Mouse (Mus musculus) liver, embryonic 15.5 days (tissue): ENCODE data around the gene 0610010F05Rik. TPM values are rescaled to one million over a fixed set of nuclear protein-coding genes. Genes with fewer than 3 reads are reported as not detected.
"Not testable (repeated sequence)": the region's sequence is repeated elsewhere in the genome, so short reads cannot be mapped to it uniquely, and the experiment has no call there.

Experiments used
- ATAC-seq: fragments of 200-750 bp; cut with Nextera tagmentation; 2 replicates; pipeline ENCODE4 v1.8.0; 2017; ENCODE audit warnings: moderate number of reproducible peaks, mild to moderate bottlenecking, moderate library complexity; ENCODE audit not compliant: insufficient read depth
- H3K27ac ChIP-seq: fragments of 300-500 bp; sonication (generic); replicated peaks from 2 replicates; pipeline ENCODE4 v1.5.1; 2015; ENCODE audit warnings: mild to moderate bottlenecking, inconsistent platforms
- H3K27me3 ChIP-seq: fragments of 300-500 bp; sonication (generic); 2 replicates; pipeline ENCODE4 v1.6.1; 2015; ENCODE audit warnings: mild to moderate bottlenecking, inconsistent platforms
- H3K36me3 ChIP-seq: fragments of 300-500 bp; sonication (generic); replicated peaks from 2 replicates; pipeline ENCODE4 v1.6.1; 2015; ENCODE audit warnings: moderate library complexity, mild to moderate bottlenecking, inconsistent platforms
- H3K4me1 ChIP-seq: fragments of 300-500 bp; sonication (generic); replicated peaks from 2 replicates; pipeline ENCODE4 v1.6.1; 2015; ENCODE audit warnings: inconsistent platforms
- H3K4me2 ChIP-seq: fragments of 300-500 bp; sonication (generic); 2 replicates; pipeline ENCODE4 v1.6.1; 2015; ENCODE audit warnings: moderate library complexity, mild to moderate bottlenecking, inconsistent platforms
- H3K4me3 ChIP-seq: fragments of 300-500 bp; sonication (generic); replicated peaks from 2 replicates; pipeline ENCODE4 v1.5.1; 2015; ENCODE audit warnings: mild to moderate bottlenecking, inconsistent platforms
- H3K9ac ChIP-seq: fragments of 300-500 bp; sonication (generic); 2 replicates; pipeline ENCODE4 v1.6.1; 2015; ENCODE audit warnings: moderate library complexity, mild to moderate bottlenecking, inconsistent platforms
- H3K9me3 ChIP-seq: fragments of 300-500 bp; sonication (generic); replicated peaks from 2 replicates; pipeline ENCODE4 v1.6.1; 2016; ENCODE audit warnings: inconsistent platforms
- WGBS: fragments of 180-500 bp; shearing (Covaris S2); methylation state at CpG from one replicate; pipeline ENCODE4 v1.1.7; 2015; ENCODE audit warnings: mixed read lengths; ENCODE audit not compliant: insufficient replicate concordance; 5-methylcytosine and 5-hydroxymethylcytosine counted together
- polyA plus RNA-seq: library from polyadenylated mRNA; unstranded; fragments of >200 nt; fragmentation: Nextera tagmentation; extraction: Ambion mirVana; gene quantifications from 2 replicates; pipeline ENCODE4 v1.2.1, GENCODE M21; 2015

0610010F05Rik gene
- polyA plus RNA-seq, 1 experiment from 2014 or later, result 9.6 TPM

DNA sequence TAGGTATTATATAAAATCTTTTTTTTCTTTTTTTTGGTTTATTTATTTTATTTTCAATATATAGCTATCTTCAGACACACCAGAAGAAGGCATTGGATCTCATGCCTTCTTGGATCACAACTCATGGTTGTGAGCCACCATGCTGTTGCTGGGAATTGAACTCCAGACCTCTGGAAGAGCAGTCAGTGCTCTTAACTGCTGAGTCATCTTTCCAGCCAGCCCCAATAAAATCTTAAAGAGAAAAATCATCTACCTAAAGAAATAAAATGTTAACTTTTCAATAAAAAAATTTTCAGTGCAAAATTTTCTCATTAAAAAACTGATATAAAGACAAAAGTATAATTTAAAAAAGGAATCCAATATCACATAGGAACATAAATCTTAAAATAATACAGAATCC, 30.8 kb upstream of the 0610010F05Rik start:
- H3K36me3 ChIP-seq, result no peaks in the 10 kb centered on the region
- ATAC-seq, result no peak
- H3K9ac ChIP-seq, result no peak overlapping the region
- peaks cover 13% of the 10 kb centered on the region for H3K4me1 ChIP-seq
- H3K9me3 ChIP-seq, result no peaks in the 10 kb centered on the region
- no peak overlapping the region for H3K4me2 ChIP-seq
- no peak overlapping the region for H3K4me3 ChIP-seq
- H3K27ac ChIP-seq, result no peak overlapping the region
- no peaks in the 10 kb centered on the region for H3K27me3 ChIP-seq

DNA sequence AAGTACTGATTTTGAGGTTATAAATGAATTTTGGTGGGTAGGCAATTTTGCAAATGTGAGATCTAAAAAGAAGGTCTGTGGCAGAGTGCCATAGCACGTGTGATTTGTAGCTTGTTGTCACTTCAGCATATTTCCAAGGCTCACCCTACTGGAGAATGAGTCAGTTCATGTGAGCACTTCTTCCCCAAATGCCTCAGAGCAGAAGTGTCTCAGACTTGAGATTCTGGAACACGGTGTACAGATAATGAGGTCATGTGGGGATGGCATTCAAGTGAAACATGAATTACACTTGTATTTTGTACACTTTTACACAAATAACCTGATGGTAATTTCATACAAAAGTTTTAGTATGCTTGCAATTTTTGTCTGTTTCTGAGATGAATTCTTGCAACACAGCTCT, 24.4 kb upstream of the 0610010F05Rik start:
- 51% methylated on average over 2 of the region's 2 CpGs for WGBS
- H3K4me1 ChIP-seq, result peaks cover 7% of the 10 kb centered on the region
- no peak overlapping the region for H3K9ac ChIP-seq
- H3K4me3 ChIP-seq, result no peak overlapping the region
- no peak overlapping the region for H3K27ac ChIP-seq
- no peak overlapping the region for H3K4me2 ChIP-seq
- H3K27me3 ChIP-seq, result no peaks in the 10 kb centered on the region
- no peak for ATAC-seq
- H3K9me3 ChIP-seq, result no peaks in the 10 kb centered on the region
- no peaks in the 10 kb centered on the region for H3K36me3 ChIP-seq

DNA sequence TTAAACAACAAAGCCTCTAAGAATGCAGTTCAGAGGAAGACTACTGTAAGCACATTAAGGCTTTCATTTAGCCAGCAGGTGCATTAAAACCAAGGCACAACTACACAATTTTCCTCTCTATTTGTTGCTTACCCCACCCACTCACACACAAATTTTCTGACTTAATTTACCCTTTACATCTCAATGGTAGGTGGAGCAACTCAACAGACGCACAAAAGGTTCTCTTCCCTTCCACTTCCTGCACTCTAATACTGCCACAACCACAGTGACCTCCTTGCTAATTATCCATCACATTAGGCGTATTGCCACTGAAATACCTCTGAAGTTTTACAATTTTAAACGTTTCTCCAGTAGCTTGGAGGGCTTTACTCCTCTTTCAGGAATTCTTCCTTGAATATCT, 20.2 kb upstream of the 0610010F05Rik start:
- H3K4me3 ChIP-seq, result no peak overlapping the region
- no peak for ATAC-seq

DNA sequence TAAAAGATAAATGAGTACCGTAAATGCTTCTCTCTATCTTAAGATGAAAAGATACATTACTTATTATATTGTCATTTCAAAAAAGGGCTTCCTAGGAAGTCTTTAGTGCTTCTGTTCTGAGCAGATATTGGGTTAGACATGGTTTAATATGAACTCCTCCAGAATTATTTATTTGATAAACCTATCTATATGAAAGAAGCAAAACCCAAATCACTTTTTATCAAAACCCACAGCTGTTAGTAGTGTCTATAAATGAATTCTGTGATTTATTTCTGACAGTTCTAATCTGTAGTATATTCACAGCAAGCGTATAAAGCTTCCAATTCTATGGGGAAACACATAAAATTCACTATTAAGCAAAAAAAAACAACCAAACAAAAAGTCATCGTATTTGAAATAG, 14.4 kb upstream of the 0610010F05Rik start:
- H3K27ac ChIP-seq, result no peak overlapping the region
- no peak overlapping the region for H3K4me3 ChIP-seq
- no peak overlapping the region for H3K4me2 ChIP-seq
- no peak overlapping the region for H3K9ac ChIP-seq
- H3K27me3 ChIP-seq, result no peaks in the 10 kb centered on the region
- H3K36me3 ChIP-seq, result peaks cover 28% of the 10 kb centered on the region
- H3K4me1 ChIP-seq, result no peaks in the 10 kb centered on the region
- WGBS, result 76% methylated on average over 3 of the region's 3 CpGs
- ATAC-seq, result no peak
- no peaks in the 10 kb centered on the region for H3K9me3 ChIP-seq

More for the DNA sequence above, 20.2 kb upstream of the 0610010F05Rik start:
- Histone ChIP-seq H3K9ac (no peak overlapping the region), H3K4me1 (peaks cover under 1% of the 10 kb centered on the region; the same call in 1 of the 2 replicates), H3K27me3 (no peaks in the 10 kb centered on the region), H3K27ac (no peak overlapping the region), H3K36me3 (peaks cover 18% of the 10 kb centered on the region), H3K4me2 (no peak overlapping the region), H3K9me3 (no peaks in the 10 kb centered on the region)
- 63% methylated on average over 3 of the region's 3 CpGs for WGBS

DNA sequence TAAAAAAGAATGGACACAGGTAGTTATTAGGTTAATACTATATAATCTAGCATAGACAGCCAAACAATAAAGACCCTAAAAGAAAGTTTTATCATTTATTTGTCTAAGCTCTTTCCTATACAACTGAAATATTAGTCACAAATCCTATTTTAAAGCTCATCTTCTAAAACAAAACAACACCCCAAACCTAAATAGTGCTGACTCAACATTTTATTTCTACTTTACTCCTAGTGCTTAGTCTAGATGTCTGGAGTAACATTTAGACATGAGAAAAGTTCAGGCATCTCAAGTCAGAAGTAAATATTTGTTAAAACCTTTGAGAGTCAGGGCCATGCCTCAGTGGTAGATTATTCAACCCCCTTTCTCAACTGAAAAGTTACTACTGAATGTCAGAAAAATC, 14.0 kb upstream of the 0610010F05Rik start:
- Histone ChIP-seq H3K27ac (no peak overlapping the region), H3K4me2 (no peak overlapping the region), H3K9me3 (no peaks in the 10 kb centered on the region), H3K4me1 (no peaks in the 10 kb centered on the region), H3K36me3 (peaks cover 28% of the 10 kb centered on the region), H3K9ac (no peak overlapping the region), H3K4me3 (no peak overlapping the region), H3K27me3 (no peaks in the 10 kb centered on the region)
- no peak for ATAC-seq

DNA sequence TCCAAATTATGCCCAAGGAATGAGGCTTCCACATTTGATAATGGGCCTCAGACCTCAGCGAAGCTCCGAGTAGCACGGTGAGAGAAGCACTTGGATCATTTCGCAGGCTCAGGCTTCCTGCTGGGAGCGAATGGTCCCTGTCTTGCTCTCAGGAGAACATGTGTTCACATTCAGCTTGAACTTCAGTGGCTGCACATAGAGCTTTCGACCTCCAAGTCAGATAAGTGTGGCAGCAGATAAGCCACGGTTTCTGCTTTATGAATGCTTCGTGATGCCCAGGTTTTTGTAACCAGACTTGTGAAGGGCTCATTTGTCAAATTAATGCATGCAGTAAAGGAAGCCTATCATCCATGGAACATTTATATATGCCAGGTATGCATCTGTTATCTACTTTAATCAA, 1.1 kb upstream of the 0610010F05Rik start:
- no peaks in the 10 kb centered on the region for H3K36me3 ChIP-seq
- no peak for ATAC-seq
- H3K27ac ChIP-seq, result no peak overlapping the region
- 55% methylated on average over 8 of the region's 8 CpGs for WGBS
- H3K4me3 ChIP-seq, result no peak overlapping the region
- 0 out of 2 replicates have a peak overlapping the region, but pooled peaks have one; percentile 97 for H3K4me2 ChIP-seq
- no peaks in the 10 kb centered on the region for H3K9me3 ChIP-seq
- no peak overlapping the region for H3K9ac ChIP-seq
- H3K27me3 ChIP-seq, result no peaks in the 10 kb centered on the region
- peaks cover 15% of the 10 kb centered on the region for H3K4me1 ChIP-seq

DNA sequence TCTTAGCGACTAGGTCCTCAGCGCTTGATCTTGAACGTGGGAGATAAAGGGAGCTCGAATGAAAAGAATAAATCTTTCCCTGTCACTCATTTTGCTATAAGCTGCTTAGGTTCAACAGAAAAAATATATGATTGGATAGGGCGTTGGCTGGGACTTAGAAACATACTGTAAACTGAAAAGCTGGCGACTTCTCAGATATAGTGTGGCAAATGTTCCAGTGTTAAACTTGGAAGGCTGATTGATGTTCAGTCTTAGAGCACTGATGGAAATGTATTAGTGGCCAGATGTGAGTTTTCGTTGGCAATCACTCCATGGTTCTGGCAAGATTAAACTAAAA, 408 bp upstream of the 0610010F05Rik start:
- Histone ChIP-seq H3K27ac (peak overlapping the region; percentile 62; the same call in 1 of the 2 replicates), H3K27me3 (no peaks in the 10 kb centered on the region), H3K4me1 (peaks cover 15% of the 10 kb centered on the region), H3K9me3 (no peaks in the 10 kb centered on the region), H3K4me2 (peak overlapping the region; percentile 97), H3K36me3 (no peaks in the 10 kb centered on the region), H3K9ac (peak overlapping the region; percentile 37), H3K4me3 (peak overlapping the region; percentile 93)
- 10% methylated on average over 7 of the region's 7 CpGs for WGBS
- peak; percentile 6 for ATAC-seq

DNA sequence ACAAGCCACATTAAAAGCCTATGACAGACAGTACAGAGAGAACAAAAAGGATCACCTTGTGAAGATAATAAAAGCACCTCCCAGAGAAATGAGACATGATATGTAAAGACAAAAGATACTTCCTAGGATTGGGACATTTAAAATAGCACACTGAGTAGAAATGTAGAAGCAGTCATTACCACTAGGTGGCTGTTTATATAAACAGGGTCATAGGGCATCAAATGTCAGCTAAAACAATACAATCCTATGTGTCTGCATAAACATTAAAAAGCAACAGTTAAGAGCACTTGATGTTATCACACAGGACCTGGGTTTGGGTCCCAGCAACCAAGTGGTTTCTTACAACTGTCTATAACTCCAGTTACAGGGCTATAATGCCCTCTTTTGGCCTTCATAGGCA, 2.8 kb downstream of the 0610010F05Rik start:
- no peaks in the 10 kb centered on the region for H3K36me3 ChIP-seq
- no peak for ATAC-seq
- no peak overlapping the region for H3K4me2 ChIP-seq
- H3K4me3 ChIP-seq, result no peak overlapping the region
- peaks cover 15% of the 10 kb centered on the region for H3K4me1 ChIP-seq
- no peak overlapping the region for H3K27ac ChIP-seq
- H3K27me3 ChIP-seq, result no peaks in the 10 kb centered on the region
- H3K9me3 ChIP-seq, result no peaks in the 10 kb centered on the region
- H3K9ac ChIP-seq, result no peak overlapping the region

DNA sequence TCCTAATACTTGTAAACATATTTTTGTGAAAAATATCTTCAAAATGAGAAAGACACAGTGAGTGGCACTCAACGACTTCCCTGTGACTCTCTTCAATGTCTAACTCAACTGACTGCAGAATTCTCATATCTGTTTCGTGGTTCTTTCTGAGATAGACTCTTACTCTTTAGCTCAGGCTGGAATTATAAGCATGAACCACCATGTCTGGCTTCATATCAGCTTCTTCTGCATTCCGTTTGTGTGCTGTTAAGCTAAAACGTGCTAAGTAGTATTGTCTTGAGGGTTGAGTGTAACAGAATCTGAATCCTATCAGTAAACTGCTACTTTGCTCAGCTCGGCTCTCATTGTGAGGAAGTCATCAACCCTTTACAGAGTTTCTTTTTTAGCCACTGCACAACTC, 14.4 kb downstream of the 0610010F05Rik start:
- H3K4me3 ChIP-seq, result no peak overlapping the region
- no peaks in the 10 kb centered on the region for H3K4me1 ChIP-seq
- ATAC-seq, result no peak
- no peaks in the 10 kb centered on the region for H3K27me3 ChIP-seq
- H3K4me2 ChIP-seq, result no peak overlapping the region
- H3K27ac ChIP-seq, result no peak overlapping the region
- 39% methylated on average over 5 of the region's 5 CpGs for WGBS
- H3K9me3 ChIP-seq, result no peaks in the 10 kb centered on the region
- H3K9ac ChIP-seq, result no peak overlapping the region
- peaks cover 6% of the 10 kb centered on the region; the same call in 1 of the 2 replicates for H3K36me3 ChIP-seq

DNA sequence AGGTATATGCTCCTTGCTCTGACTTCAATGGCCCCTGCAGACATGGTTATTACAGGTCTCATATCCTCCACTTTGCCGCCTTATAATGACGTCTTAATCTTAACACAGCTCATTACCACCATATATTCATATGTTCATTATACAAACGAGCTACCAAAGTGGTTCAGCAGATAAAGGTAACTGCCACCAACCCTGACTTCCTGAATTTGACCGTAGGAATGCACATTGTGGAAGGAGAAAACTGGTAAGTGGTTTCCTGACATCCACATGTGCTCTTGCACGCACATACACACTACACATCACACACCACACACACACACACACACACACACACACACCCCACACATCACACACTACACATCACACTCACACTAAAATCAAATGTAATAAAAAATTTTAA, 18.9 kb downstream of the 0610010F05Rik start:
- Histone ChIP-seq H3K9ac (no peak overlapping the region), H3K36me3 (peaks cover 3% of the 10 kb centered on the region; the same call in 1 of the 2 replicates), H3K4me1 (no peaks in the 10 kb centered on the region), H3K9me3 (no peaks in the 10 kb centered on the region), H3K4me3 (no peak overlapping the region), H3K27ac (no peak overlapping the region), H3K4me2 (no peak overlapping the region), H3K27me3 (no peaks in the 10 kb centered on the region)
- no peak for ATAC-seq
- 30% methylated on average over 5 of the region's 5 CpGs for WGBS

DNA sequence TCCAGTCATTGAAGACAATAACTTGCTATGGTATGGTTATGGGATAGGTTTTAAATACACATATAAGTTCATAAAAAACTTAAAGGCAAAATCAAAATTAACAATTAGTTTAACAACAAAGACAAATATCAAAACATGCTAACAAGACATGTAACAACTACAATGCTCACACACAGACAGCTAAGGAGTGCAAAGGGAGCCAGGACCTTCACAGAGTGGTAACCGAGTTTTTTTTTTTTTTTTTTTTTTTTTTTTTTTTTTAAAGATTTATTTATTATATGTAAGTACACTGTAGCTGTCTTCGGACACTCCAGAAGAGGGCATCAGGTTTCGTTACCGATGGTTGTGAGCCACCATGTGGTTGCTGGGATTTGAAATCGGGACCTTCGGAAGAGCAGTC, 26.1 kb downstream of the 0610010F05Rik start:
- not testable (repeated sequence) for ATAC-seq, H3K9ac ChIP-seq, H3K27ac ChIP-seq, H3K36me3 ChIP-seq, H3K4me1 ChIP-seq, H3K27me3 ChIP-seq, H3K4me3 ChIP-seq, H3K9me3 ChIP-seq, H3K4me2 ChIP-seq
- WGBS, result 87% methylated on average over 6 of the region's 6 CpGs

DNA sequence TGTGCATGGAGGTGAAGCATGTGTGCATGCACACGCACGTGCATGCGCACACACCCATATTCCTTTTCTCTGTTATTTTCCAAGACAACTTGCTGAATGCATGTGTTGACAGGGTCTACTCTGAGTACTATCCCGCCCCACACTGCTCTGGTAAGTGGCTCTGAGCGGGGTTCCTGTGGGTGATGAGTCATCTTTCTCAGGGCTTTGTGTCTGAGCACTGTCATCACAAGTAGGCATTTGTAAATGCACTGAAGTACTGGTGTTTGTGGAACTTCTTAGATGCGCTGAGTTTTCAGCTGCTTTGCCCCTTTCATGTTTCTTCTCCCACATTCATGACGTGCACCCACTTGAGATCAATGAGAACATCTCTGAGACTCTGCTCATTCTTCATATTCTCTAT, 63.3 kb downstream of the 0610010F05Rik start:
- Histone ChIP-seq H3K4me1 (no peaks in the 10 kb centered on the region), H3K36me3 (peaks cover 5% of the 10 kb centered on the region; the same call in 1 of the 2 replicates), H3K27me3 (no peaks in the 10 kb centered on the region), H3K27ac (no peak overlapping the region), H3K9me3 (no peaks in the 10 kb centered on the region), H3K4me2 (no peak overlapping the region), H3K4me3 (no peak overlapping the region), H3K9ac (no peak overlapping the region)
- ATAC-seq, result no peak
- WGBS, result 61% methylated on average over 7 of the region's 7 CpGs
